Mouse (Mus musculus) testis, adult 10 weeks (tissue): ENCODE results near the gene Magee2. TPM values are rescaled to one million over a fixed set of nuclear protein-coding genes. Genes with fewer than 3 reads are reported as not detected.

Experiments used
- polyA plus RNA-seq: library from polyadenylated mRNA; stranded (reverse); fragments of 350-450 nt; fragmentation: Illumina TruSeq; extraction: RNeasy Lipid Tissue Mini Kit (QIAGEN cat#74804); gene quantifications from one replicate; pipeline ENCODE4 v1.2.3, GENCODE M21; 2014; ENCODE audit warnings: low read depth, low replicate concordance

The Magee2 gene
- polyA plus RNA-seq: not detected

DNA sequence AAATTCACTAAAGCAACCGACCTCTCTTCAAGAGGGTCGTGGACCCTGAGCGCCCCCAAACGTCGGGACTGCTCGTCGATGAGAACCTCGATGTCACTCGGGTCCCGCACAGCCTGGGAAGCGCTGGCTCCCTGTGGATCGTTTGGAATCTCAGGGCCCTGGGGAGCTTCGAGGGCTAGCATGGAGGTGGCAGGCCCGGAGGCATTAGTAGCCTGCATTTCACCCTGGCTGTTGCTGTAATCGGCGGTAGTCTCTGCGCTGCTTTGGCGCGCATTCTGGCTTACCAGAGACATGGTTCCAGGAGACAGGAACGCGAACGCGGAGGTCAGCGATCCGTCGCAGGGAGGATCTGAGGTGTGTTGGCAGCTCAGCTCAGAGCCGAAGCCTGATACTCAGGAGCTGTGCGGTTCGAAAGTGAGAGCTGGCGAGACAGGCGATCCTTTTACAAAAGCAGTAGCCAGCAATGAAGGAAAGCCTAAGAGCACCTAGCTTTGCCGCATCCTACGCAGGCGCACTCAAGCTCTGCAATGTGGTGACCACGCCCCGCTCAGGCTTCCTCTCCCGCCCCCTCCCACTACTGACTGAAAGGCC lies at the start of gene Magee2:
Magee2 (minus strand) TSS at position 517 of the 591 bp plus-strand sequence.

Other genes with a start within 250 kb of the Magee2 start
- 0.53 TPM for gene Zdhhc15, start 186.2 kb downstream of the Magee2 start, polyA plus RNA-seq
- gene Pbdc1, start 222.5 kb upstream of the Magee2 start, polyA plus RNA-seq: 14.6 TPM